Mouse (Mus musculus) stomach, postnatal 0 days (tissue): ENCODE results near the gene Mctp1. TPM values are rescaled to one million over a fixed set of nuclear protein-coding genes. Genes with fewer than 3 reads are reported as not detected.
A peak's percentile ranks its signal among the peaks of the same experiment; 100 is the strongest.
"Not testable (repeated sequence)": the region's sequence is repeated elsewhere in the genome, so short reads cannot be mapped to it uniquely, and the experiment has no call there.

Experiments
- ATAC-seq: fragments of 200-750 bp; cut with Nextera tagmentation; 2 replicates; pipeline ENCODE4 v1.8.0; 2017; ENCODE audit not compliant: low FRiP score, low TSS enrichment
- DNase-seq: peaks from one replicate; pipeline ENCODE4 v3.0.0-alpha.2; 2016; ENCODE audit warnings: low spot score
- H3K27ac ChIP-seq: fragments of 300-500 bp; sonication (generic); replicated peaks from 2 replicates; pipeline ENCODE4 v1.5.1; 2014; ENCODE audit warnings: mild to moderate bottlenecking, control low read depth
- H3K27me3 ChIP-seq: fragments of 300-500 bp; sonication (generic); 2 replicates; pipeline ENCODE4 v1.6.1; 2014; ENCODE audit warnings: low read length; ENCODE audit not compliant: control insufficient read depth, insufficient read depth
- H3K36me3 ChIP-seq: fragments of 300-500 bp; sonication (generic); 2 replicates; pipeline ENCODE4 v1.6.1; 2014; ENCODE audit warnings: low read length, mixed read lengths; ENCODE audit not compliant: control insufficient read depth, insufficient read depth
- H3K4me1 ChIP-seq: fragments of 300-500 bp; sonication (generic); replicated peaks from 2 replicates; pipeline ENCODE4 v1.6.1; 2014; ENCODE audit warnings: antibody characterized with exemption; ENCODE audit not compliant: control insufficient read depth, insufficient read depth
- H3K4me2 ChIP-seq: fragments of 300-500 bp; sonication (generic); replicated peaks from 2 replicates; pipeline ENCODE4 v1.6.1; 2014; ENCODE audit warnings: low read depth, mild to moderate bottlenecking, control low read depth, moderate library complexity
- H3K4me3 ChIP-seq: fragments of 300-500 bp; sonication (generic); 2 replicates; pipeline ENCODE4 v1.5.1; 2014; ENCODE audit warnings: low read depth, low read length, control low read depth
- H3K9ac ChIP-seq: fragments of 300-500 bp; sonication (generic); 2 replicates; pipeline ENCODE4 v1.6.1; 2014; ENCODE audit warnings: mild to moderate bottlenecking, low read length, control low read depth, mixed read lengths
- H3K9me3 ChIP-seq: fragments of 300-500 bp; sonication (generic); 2 replicates; pipeline ENCODE4 v1.6.1; 2016; ENCODE audit warnings: low read length; ENCODE audit not compliant: control insufficient read depth
- CTCF ChIP-seq: IDR thresholded peaks from 2 replicates; pipeline ENCODE4 v1.5.1; 2016; ENCODE audit warnings: antibody characterized with exemption, low read depth, mild to moderate bottlenecking, moderate library complexity
- EP300 ChIP-seq: optimal IDR thresholded peaks from 2 replicates; pipeline ENCODE3; 2016; ENCODE audit warnings: antibody characterized with exemption
- WGBS: fragments of 180-500 bp; shearing (Covaris S2); extraction: QIAGEN DNeasy Blood & Tissue Kit; methylation state at CpG from one replicate; pipeline ENCODE4 v1.1.7; 2014; 5-methylcytosine and 5-hydroxymethylcytosine counted together
- polyA plus RNA-seq: library from polyadenylated mRNA; unstranded; fragments of >200 nt; fragmentation: Nextera tagmentation; extraction: Ambion mirVana; gene quantifications from 2 replicates; pipeline ENCODE4 v1.2.1, GENCODE M21; 2015

The Mctp1 gene
- 1.1 and 1.2 TPM in 2 replicates for polyA plus RNA-seq

DNA sequence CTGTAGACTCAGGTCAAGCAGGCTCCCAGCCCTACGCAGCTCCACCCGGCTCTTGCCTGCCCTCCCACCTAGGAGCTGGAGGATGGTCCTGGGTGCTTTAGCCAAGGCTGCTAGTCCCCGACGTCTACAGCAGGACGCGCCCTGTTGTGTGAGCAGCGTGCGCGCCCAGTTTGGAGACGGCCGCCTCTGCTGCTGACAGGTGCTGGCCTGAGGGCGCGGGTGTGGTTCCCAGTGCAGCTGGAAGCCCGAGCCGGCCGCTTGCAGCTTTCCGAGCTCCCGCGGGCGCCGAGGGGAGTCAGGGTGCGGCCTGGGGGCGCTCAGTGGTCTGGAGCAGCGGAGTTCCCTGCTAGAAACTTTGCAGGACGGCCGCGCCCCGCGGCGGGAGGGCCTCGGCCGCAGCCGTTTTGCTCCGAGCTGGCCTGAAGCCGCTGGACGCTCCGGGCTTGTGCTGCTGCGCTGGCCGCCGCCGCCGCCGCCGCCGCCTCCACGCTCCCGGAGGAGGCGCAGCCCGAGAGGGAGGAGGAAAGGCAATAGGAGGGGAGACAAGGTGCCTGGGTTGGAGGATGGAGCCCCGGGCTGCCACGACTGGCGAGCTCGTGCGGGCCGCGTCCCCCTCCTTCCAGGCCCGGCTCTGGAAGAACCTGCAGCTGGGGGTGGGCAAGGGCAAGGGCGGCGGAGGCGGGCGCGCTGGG, at the start of gene Mctp1:
TSS of gene Mctp1 (plus strand) at position 564 of the 692 bp plus-strand sequence.
- H3K36me3 ChIP-seq = no peaks in the 10 kb centered on the region
- no peak for TF ChIP-seq EP300
- peak; percentile 14; the same call in 1 of the 2 replicates for TF ChIP-seq CTCF
- DNase-seq = peak; percentile 80
- H3K9me3 ChIP-seq = no peaks in the 10 kb centered on the region
- WGBS = 1% methylated on average over 39 of the region's 62 CpGs
- peak within 1 kb of the TSS; percentile 98 for H3K4me2 ChIP-seq
- no peaks in the 10 kb centered on the region for H3K27me3 ChIP-seq
- peak within 1 kb of the TSS; percentile 69 for H3K27ac ChIP-seq
- 0 out of 2 replicates have a peak, but pooled peaks cover 2% of the 10 kb centered on the region for H3K4me1 ChIP-seq
- ATAC-seq = peak; percentile 92
- H3K4me3 ChIP-seq = peak within 1 kb of the TSS; percentile 58
- H3K9ac ChIP-seq = peak within 1 kb of the TSS; percentile 54

DNA sequence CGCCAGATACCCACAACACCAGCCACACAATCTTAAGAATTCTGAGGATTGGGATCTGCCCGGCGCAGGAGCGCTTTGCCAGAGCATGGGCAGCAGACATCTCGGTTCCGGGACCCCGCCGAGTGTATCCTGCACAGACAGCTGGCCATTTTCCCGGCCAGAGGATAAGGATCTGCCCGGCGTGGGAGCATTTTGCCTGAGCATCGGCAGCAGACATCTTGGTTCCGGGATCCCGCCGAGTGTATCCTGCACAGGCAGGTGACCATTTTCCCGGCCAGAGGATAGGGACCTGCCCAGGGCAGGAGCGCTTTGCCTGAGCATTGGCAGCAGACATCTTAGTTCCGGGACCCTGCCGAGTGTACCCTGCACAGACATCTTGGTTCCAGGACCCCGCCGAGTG, 38.4 kb upstream of the Mctp1 start:
- H3K4me1 ChIP-seq, ATAC-seq, H3K4me2 ChIP-seq, H3K4me3 ChIP-seq, DNase-seq, H3K9me3 ChIP-seq, H3K27me3 ChIP-seq, H3K9ac ChIP-seq, H3K27ac ChIP-seq, H3K36me3 ChIP-seq: not testable (repeated sequence)
- WGBS = 53% methylated on average over 17 of the region's 21 CpGs

DNA sequence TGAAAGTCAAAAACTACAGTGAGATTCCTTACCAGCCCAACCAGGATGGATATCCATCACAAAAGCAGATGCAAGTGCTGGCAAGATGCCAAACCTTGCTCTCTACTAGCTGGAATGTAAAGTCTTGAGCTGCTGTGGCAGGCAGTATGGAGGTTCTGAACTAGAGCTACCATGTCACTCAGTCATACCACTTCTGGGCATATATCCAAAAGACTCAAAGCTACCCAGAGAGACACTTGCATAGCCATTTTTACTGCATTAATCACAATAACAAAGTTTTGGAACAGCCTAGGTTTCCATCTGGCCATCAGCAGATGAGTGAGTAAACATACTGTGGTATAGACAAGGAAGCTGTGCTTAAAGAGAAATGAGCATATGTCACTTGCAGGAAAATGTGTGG, 25.6 kb upstream of the Mctp1 start:
- DNase-seq = no peak
- no peak for TF ChIP-seq CTCF
- TF ChIP-seq EP300 = no peak
- Histone ChIP-seq H3K4me2 (no peak overlapping the region), H3K4me1 (no peaks in the 10 kb centered on the region), H3K4me3 (no peak overlapping the region), H3K27ac (no peak overlapping the region), H3K27me3 (no peaks in the 10 kb centered on the region), H3K9ac (no peak overlapping the region), H3K36me3 (no peaks in the 10 kb centered on the region), H3K9me3 (no peaks in the 10 kb centered on the region)
- no peak for ATAC-seq

DNA sequence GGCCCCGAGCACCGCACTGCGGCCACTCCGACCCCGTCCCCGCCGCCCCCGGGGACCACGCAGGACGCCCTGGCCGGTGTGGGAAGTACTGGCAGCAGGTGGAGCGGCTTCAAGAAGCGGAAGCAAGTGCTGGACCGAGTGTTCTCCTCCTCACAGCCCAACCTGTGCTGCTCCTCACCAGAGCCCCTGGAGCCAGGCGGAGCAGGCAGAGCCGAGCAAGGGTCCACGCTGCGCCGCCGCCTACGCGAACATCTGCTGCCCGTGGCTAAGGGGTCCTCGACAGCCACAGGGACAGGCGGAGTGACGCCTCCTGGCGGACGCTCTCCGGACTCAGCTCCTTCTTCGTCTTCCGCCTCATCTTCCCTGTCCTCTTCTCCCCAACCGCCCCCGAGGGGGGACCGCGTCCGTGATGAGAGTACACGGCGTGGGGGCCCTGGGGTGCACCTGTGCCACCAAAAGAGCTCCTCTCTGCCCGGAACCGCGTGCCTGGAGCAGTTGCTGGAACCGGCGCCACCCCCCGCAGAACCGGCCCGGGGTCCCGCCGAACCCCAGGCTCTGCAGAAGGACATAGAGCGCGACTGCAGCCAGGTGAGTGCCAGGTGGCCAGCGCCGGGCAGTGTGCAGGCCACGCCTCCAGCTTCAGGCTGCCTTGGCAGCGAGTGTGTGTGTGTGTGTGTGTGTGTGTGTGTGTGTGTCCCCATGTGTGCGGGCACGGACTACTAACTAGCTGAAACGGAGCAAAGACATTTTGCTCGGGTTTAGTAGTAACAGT, 515 bp downstream of the Mctp1 start:
- H3K4me3 ChIP-seq = peak overlapping the region; percentile 58
- H3K27me3 ChIP-seq = no peaks in the 10 kb centered on the region
- no peaks in the 10 kb centered on the region for H3K36me3 ChIP-seq
- WGBS = under 1% methylated on average over 58 of the region's 58 CpGs
- peak; percentile 79 for ATAC-seq
- DNase-seq = peak; percentile 54
- peak overlapping the region; percentile 69 for H3K27ac ChIP-seq
- TF ChIP-seq EP300 (no peak), CTCF (peak; percentile 70)
- H3K9me3 ChIP-seq = no peaks in the 10 kb centered on the region
- peak overlapping the region; percentile 98 for H3K4me2 ChIP-seq
- 0 out of 2 replicates have a peak, but pooled peaks cover 2% of the 10 kb centered on the region for H3K4me1 ChIP-seq
- H3K9ac ChIP-seq = peak overlapping the region; percentile 54

DNA sequence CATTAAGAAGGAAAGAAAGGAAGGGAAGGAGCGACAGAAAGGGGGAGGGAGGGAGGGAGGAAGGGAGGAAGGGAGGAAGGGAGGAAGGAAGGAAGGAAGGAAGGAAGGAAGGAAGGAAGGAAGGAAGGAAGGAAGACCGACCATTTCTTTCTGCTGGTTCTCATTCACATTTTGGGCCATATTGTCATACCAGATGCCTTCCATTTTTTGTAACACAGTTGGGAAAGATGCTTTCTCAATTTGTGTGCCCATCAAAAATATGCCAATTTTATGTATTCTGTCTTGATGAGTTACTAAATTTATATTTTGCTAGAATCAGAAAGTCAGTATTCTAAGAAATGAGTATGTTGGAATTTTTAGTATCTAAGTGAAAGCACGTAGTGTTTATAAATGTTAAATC, 4.3 kb downstream of the Mctp1 start:
- ATAC-seq = no peak
- H3K27me3 ChIP-seq = no peaks in the 10 kb centered on the region
- no peak overlapping the region for H3K9ac ChIP-seq
- H3K4me3 ChIP-seq = no peak overlapping the region
- DNase-seq = no peak
- H3K27ac ChIP-seq = no peak overlapping the region
- no peaks in the 10 kb centered on the region for H3K9me3 ChIP-seq
- no peak for TF ChIP-seq EP300
- TF ChIP-seq CTCF = no peak
- H3K36me3 ChIP-seq = no peaks in the 10 kb centered on the region
- WGBS = 64% methylated on average over 3 of the region's 3 CpGs
- H3K4me1 ChIP-seq = 0 out of 2 replicates have a peak, but pooled peaks cover 2% of the 10 kb centered on the region
- H3K4me2 ChIP-seq = no peak overlapping the region

DNA sequence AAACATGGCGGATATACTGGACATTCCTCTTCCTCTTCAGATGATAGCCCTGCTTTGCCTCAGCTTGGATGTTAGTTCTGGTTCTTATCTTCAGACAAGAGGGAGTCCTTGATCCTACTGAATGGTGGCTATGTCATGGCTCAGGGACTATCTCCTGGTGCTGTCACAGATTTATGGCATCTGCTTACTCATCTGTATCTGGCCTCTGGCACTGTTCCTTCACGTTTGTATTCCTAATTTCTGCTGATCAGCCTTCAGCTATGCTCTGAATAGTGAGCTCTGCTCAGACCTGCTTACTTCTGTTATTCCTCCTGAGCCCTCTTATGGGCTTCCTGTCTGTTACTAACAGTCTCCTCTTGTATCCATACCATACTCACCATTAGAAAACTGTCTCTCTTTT, 7.6 kb downstream of the Mctp1 start:
- H3K4me1 ChIP-seq = no peaks in the 10 kb centered on the region
- no peaks in the 10 kb centered on the region for H3K27me3 ChIP-seq
- ATAC-seq (no peak), DNase-seq (no peak)
- H3K9ac ChIP-seq = no peak overlapping the region
- H3K4me3 ChIP-seq = no peak overlapping the region
- no peak overlapping the region for H3K27ac ChIP-seq
- H3K36me3 ChIP-seq = no peaks in the 10 kb centered on the region
- no peaks in the 10 kb centered on the region for H3K9me3 ChIP-seq
- H3K4me2 ChIP-seq = no peak overlapping the region
- 62% methylated on average over 2 of the region's 2 CpGs for WGBS
- TF ChIP-seq EP300 (no peak), CTCF (no peak)
